Mouse (Mus musculus): ENCODE measurements at regions not wholly inside any gene's neighbourhood (a gene's known extent, or its start where the extent isn't known, plus 50 kb on each side); places are given as distances from the start of the nearest gene placed in this dataset.

DNA sequence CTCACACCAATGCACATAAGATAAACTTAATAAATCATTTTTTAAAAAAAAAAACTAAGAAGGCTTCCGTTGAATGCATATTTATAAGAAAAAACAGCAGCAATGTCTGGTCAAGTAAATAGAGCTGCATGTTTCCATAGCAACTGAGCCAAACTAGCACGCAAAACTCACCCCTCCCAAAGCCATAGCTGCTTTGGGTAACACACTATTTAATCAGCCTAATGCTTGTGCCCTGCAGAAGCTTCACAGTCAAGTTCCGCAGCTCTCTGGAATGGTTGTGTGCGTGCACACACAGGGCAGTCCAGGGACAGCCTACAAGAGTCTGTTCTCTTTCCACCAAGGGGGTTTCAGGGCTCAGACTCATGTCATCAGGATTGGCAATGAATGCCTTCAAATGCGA, 231.7 kb downstream of the Hlx start:
- H3K27ac ChIP-seq (ENCODE audit: low read length), result no peak overlapping the region
- no peak overlapping the region for H3K4me3 ChIP-seq (ENCODE audit: low read length)
- peaks cover 7% of the 10 kb centered on the region; the same call in 1 of the 2 replicates for H3K9me3 ChIP-seq (replicated peaks; ENCODE audit: control insufficient read depth, low read length)
- no peak overlapping the region for H3K4me2 ChIP-seq (ENCODE audit: low read depth, low read length)
- 68% methylated on average over 5 of the region's 5 CpGs for WGBS
- H3K27me3 ChIP-seq (ENCODE audit: control insufficient read depth, insufficient read depth, low read length), result no peaks in the 10 kb centered on the region
- no peaks in the 10 kb centered on the region for H3K36me3 ChIP-seq (ENCODE audit: control insufficient read depth, insufficient read depth)
- no peak for ATAC-seq (replicated peaks; ENCODE audit: extremely low read depth, insufficient read depth, low FRiP score)
- H3K4me1 ChIP-seq (ENCODE audit: control insufficient read depth, insufficient read depth, low read length), result no peaks in the 10 kb centered on the region
- H3K9ac ChIP-seq (ENCODE audit: low read length), result no peak overlapping the region

- 44% methylated on average over 11 of the region's 11 CpGs for WGBS
- no peaks in the 10 kb centered on the region for H3K36me3 ChIP-seq (ENCODE audit: control insufficient read depth, insufficient read depth)
- no peak overlapping the region for H3K4me2 ChIP-seq (ENCODE audit: low read depth, low read length)
- H3K4me3 ChIP-seq (ENCODE audit: low read length), result no peak overlapping the region
- no peaks in the 10 kb centered on the region for H3K27me3 ChIP-seq (ENCODE audit: control insufficient read depth, insufficient read depth, low read length)
- no peak overlapping the region for H3K27ac ChIP-seq (ENCODE audit: low read length)
- no peak for ATAC-seq (replicated peaks; ENCODE audit: extremely low read depth, insufficient read depth, low FRiP score)
- H3K9ac ChIP-seq (ENCODE audit: low read length), result no peak overlapping the region
- peaks cover 7% of the 10 kb centered on the region; the same call in 1 of the 2 replicates for H3K9me3 ChIP-seq (replicated peaks; ENCODE audit: control insufficient read depth, low read length)
- no peaks in the 10 kb centered on the region for H3K4me1 ChIP-seq (ENCODE audit: control insufficient read depth, insufficient read depth, low read length)
Observed at GRCm38 (mm10) chr1:184498909-184499525, 233.4 kb downstream of the Hlx start.

GRCm38 (mm10) chr1:184497007-184497406, 235.4 kb downstream of the Hlx start:
- peaks cover 3% of the 10 kb centered on the region; the same call in 1 of the 2 replicates for H3K9me3 ChIP-seq (replicated peaks; ENCODE audit: control insufficient read depth, low read length)
- no peak overlapping the region for H3K9ac ChIP-seq (ENCODE audit: low read length)

GRCm38 (mm10) chr1:184493811-184494210, 238.6 kb downstream of the Hlx start:
- ATAC-seq (replicated peaks; ENCODE audit: extremely low read depth, insufficient read depth, low FRiP score), result no peak

More at GRCm38 (mm10) chr1:184497007-184497406, 235.4 kb downstream of the Hlx start:
- no peak overlapping the region for H3K27ac ChIP-seq (ENCODE audit: low read length)
- 41% methylated on average over 1 of the region's 1 CpGs for WGBS
- no peak for ATAC-seq (replicated peaks; ENCODE audit: extremely low read depth, insufficient read depth, low FRiP score)
- H3K36me3 ChIP-seq (ENCODE audit: control insufficient read depth, insufficient read depth), result no peaks in the 10 kb centered on the region
- H3K27me3 ChIP-seq (ENCODE audit: control insufficient read depth, insufficient read depth, low read length), result no peaks in the 10 kb centered on the region
- H3K4me1 ChIP-seq (ENCODE audit: control insufficient read depth, insufficient read depth, low read length), result no peaks in the 10 kb centered on the region
- no peak overlapping the region for H3K4me3 ChIP-seq (ENCODE audit: low read length)
- H3K4me2 ChIP-seq (ENCODE audit: low read depth, low read length), result no peak overlapping the region

GRCm38 (mm10) chr1:184492115-184492514, 240.3 kb downstream of the Hlx start:
- WGBS, result 84% methylated on average over 3 of the region's 3 CpGs
- no peaks in the 10 kb centered on the region for H3K36me3 ChIP-seq (ENCODE audit: control insufficient read depth, insufficient read depth)
- H3K4me1 ChIP-seq (ENCODE audit: control insufficient read depth, insufficient read depth, low read length), result no peaks in the 10 kb centered on the region
- no peaks in the 10 kb centered on the region for H3K27me3 ChIP-seq (ENCODE audit: control insufficient read depth, insufficient read depth, low read length)
- H3K9me3 ChIP-seq (replicated peaks; ENCODE audit: control insufficient read depth, low read length), result no peaks in the 10 kb centered on the region
- H3K4me2 ChIP-seq (ENCODE audit: low read depth, low read length), result no peak overlapping the region
- H3K27ac ChIP-seq (ENCODE audit: low read length), result no peak overlapping the region
- H3K9ac ChIP-seq (ENCODE audit: low read length), result no peak overlapping the region
- ATAC-seq (replicated peaks; ENCODE audit: extremely low read depth, insufficient read depth, low FRiP score), result no peak
- H3K4me3 ChIP-seq (ENCODE audit: low read length), result no peak overlapping the region

More at GRCm38 (mm10) chr1:184493811-184494210, 238.6 kb downstream of the Hlx start:
- H3K9ac ChIP-seq (ENCODE audit: low read length), result no peak overlapping the region
- H3K27me3 ChIP-seq (ENCODE audit: control insufficient read depth, insufficient read depth, low read length), result no peaks in the 10 kb centered on the region
- H3K4me1 ChIP-seq (ENCODE audit: control insufficient read depth, insufficient read depth, low read length), result no peaks in the 10 kb centered on the region
- H3K9me3 ChIP-seq (replicated peaks; ENCODE audit: control insufficient read depth, low read length), result peaks cover 3% of the 10 kb centered on the region; the same call in 1 of the 2 replicates
- no peak overlapping the region for H3K27ac ChIP-seq (ENCODE audit: low read length)
- whole genome bisulfite sequencing, result 65% methylated on average over 8 of the region's 8 CpGs
- H3K4me2 ChIP-seq (ENCODE audit: low read depth, low read length), result no peak overlapping the region
- no peaks in the 10 kb centered on the region for H3K36me3 ChIP-seq (ENCODE audit: control insufficient read depth, insufficient read depth)
- no peak overlapping the region for H3K4me3 ChIP-seq (ENCODE audit: low read length)

DNA sequence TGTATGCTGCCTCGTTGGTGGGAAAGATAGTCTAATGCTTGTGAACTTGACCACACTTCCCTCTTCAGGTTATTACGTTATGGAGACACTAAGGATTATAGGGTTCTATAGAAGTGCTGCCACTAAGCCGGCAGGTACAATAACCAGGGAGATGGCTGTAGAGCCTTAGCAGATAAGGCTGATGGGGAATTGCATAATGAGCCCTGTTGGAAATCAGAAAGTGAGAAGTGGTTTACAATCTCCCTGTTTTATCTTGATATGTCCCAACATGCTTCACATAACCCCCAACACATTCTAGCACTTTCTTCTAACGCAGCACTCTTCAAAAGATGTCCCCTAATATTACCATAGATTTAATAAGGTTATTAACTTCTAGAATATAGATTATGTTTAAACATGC, 241.2 kb downstream of the Hlx start:
- Histone ChIP-seq H3K36me3 (ENCODE audit: control insufficient read depth, insufficient read depth) (no peaks in the 10 kb centered on the region), H3K27ac (ENCODE audit: low read length) (no peak overlapping the region), H3K27me3 (ENCODE audit: control insufficient read depth, insufficient read depth, low read length) (no peaks in the 10 kb centered on the region), H3K4me1 (ENCODE audit: control insufficient read depth, insufficient read depth, low read length) (no peaks in the 10 kb centered on the region), H3K4me2 (ENCODE audit: low read depth, low read length) (no peak overlapping the region), H3K9ac (ENCODE audit: low read length) (no peak overlapping the region), H3K9me3 (replicated peaks; ENCODE audit: control insufficient read depth, low read length) (no peaks in the 10 kb centered on the region), H3K4me3 (ENCODE audit: low read length) (no peak overlapping the region)
- no peak for ATAC-seq (replicated peaks; ENCODE audit: extremely low read depth, insufficient read depth, low FRiP score)
- WGBS, result 65% methylated on average over 4 of the region's 4 CpGs

DNA sequence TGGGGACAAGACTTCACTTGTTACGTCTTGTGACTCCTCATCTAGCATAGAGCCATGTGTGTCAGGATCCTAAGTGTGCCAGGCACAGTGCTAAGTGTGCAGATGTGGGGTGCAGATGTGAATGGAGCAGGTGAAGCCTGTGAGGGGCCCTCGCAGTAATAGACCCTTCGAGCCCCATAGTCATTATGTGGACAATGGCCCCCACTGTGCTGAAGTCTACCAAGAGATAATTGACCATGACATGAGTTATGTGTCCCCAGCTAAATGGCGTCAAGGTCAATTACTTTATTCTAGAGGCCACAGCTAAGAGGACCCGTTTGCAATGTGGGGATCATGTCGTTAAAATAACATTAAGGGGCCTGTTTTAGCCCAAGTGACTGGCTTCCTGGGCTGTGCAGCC, 245.0 kb downstream of the Hlx start:
- Histone ChIP-seq H3K9me3 (replicated peaks; ENCODE audit: control insufficient read depth, low read length) (no peaks in the 10 kb centered on the region), H3K27me3 (ENCODE audit: control insufficient read depth, insufficient read depth, low read length) (peaks cover 4% of the 10 kb centered on the region; the same call in 1 of the 2 replicates), H3K9ac (ENCODE audit: low read length) (no peak overlapping the region), H3K4me1 (ENCODE audit: control insufficient read depth, insufficient read depth, low read length) (no peaks in the 10 kb centered on the region), H3K36me3 (ENCODE audit: control insufficient read depth, insufficient read depth) (no peaks in the 10 kb centered on the region), H3K4me3 (ENCODE audit: low read length) (no peak overlapping the region), H3K27ac (ENCODE audit: low read length) (no peak overlapping the region), H3K4me2 (ENCODE audit: low read depth, low read length) (no peak overlapping the region)
- WGBS, result 64% methylated on average over 6 of the region's 6 CpGs
- ATAC-seq (replicated peaks; ENCODE audit: extremely low read depth, insufficient read depth, low FRiP score), result no peak

- Histone ChIP-seq H3K9me3 (replicated peaks; ENCODE audit: control insufficient read depth, low read length) (no peaks in the 10 kb centered on the region), H3K4me1 (ENCODE audit: control insufficient read depth, insufficient read depth, low read length) (no peaks in the 10 kb centered on the region), H3K36me3 (ENCODE audit: control insufficient read depth, insufficient read depth) (no peaks in the 10 kb centered on the region), H3K27me3 (ENCODE audit: control insufficient read depth, insufficient read depth, low read length) (peaks cover 4% of the 10 kb centered on the region; the same call in 1 of the 2 replicates), H3K9ac (ENCODE audit: low read length) (no peak overlapping the region), H3K27ac (ENCODE audit: low read length) (no peak overlapping the region), H3K4me2 (ENCODE audit: low read depth, low read length) (no peak overlapping the region), H3K4me3 (ENCODE audit: low read length) (no peak overlapping the region)
- 66% methylated on average over 8 of the region's 8 CpGs for WGBS
- no peak for ATAC-seq (replicated peaks; ENCODE audit: extremely low read depth, insufficient read depth, low FRiP score)
Observed at GRCm38 (mm10) chr1:184484801-184485200, 247.6 kb downstream of the Hlx start.

- Histone ChIP-seq H3K9ac (ENCODE audit: low read length) (no peak overlapping the region), H3K4me3 (ENCODE audit: low read length) (no peak overlapping the region), H3K27ac (ENCODE audit: low read length) (no peak overlapping the region), H3K27me3 (ENCODE audit: control insufficient read depth, insufficient read depth, low read length) (peaks cover 4% of the 10 kb centered on the region; the same call in 1 of the 2 replicates), H3K9me3 (replicated peaks; ENCODE audit: control insufficient read depth, low read length) (no peaks in the 10 kb centered on the region), H3K4me2 (ENCODE audit: low read depth, low read length) (no peak overlapping the region), H3K4me1 (ENCODE audit: control insufficient read depth, insufficient read depth, low read length) (no peaks in the 10 kb centered on the region), H3K36me3 (ENCODE audit: control insufficient read depth, insufficient read depth) (no peaks in the 10 kb centered on the region)
- no peak for ATAC-seq (replicated peaks; ENCODE audit: extremely low read depth, insufficient read depth, low FRiP score)
- 72% methylated on average over 7 of the region's 7 CpGs for WGBS
Observed at GRCm38 (mm10) chr1:184483371-184483770, 249.0 kb downstream of the Hlx start.

Measured in heart, embryonic 16.5 days (tissue).